In the genomic region with DNA sequence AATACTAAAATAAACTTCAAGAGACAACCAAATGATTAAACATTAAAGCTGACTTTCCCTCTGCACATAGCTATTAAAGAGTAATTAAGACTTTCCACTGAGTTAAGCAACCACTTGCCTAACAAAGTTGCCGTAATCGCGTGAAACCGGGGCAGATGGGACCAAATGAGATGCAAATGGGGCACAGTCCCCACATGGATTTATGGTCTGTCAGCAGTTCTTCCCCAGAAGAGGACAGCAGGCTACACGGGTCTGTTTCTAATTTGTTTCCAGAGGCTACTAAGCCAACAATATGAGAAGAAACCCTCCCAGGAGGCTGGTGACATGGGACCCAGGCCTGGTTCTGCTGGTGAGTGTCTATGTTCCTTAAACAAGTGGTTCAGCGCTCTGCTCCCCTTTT, we compare ENCODE assay signal across 22 mouse cellular contexts. TPM values are rescaled to one million over a fixed set of nuclear protein-coding genes. Genes with fewer than 3 reads are reported as not detected.
DNase-seq lines count a peak whose midpoint lies in the region; ATAC-seq and TF ChIP-seq lines count a peak whose summit lies in the region.
"Had no signal": no experiment of that assay in that cellular context is flagged by ENCODE, and none has a peak within 500 bp of the region (broad histone marks: within the 10 kb centered on the region; RNA-seq: fewer than 3 reads in every experiment).

No protein-coding gene starts in this region.

- peaks cover 13% of the 10 kb centered on the region for H3K4me1 ChIP-seq in forebrain, embryonic 16.5 days (replicated peaks; ENCODE audit: control insufficient read depth, insufficient read depth, low read length)
- peaks cover 21% of the 10 kb centered on the region for H3K4me1 ChIP-seq in forebrain, embryonic 15.5 days
- H3K4me1 ChIP-seq in kidney, adult 2 months (ENCODE audit: control insufficient read depth, insufficient read depth, low read length): peaks cover 23% of the 10 kb centered on the region
- H3K4me1 ChIP-seq in kidney, embryonic 16.5 days (ENCODE audit: insufficient read depth, low read length): peaks cover 40% of the 10 kb centered on the region
- H3K4me1 ChIP-seq in neural tube, embryonic 13.5 days (replicated peaks): peaks cover 49% of the 10 kb centered on the region
- no peaks in the 10 kb centered on the region for H3K4me1 ChIP-seq in midbrain, embryonic 11.5 days (ENCODE audit: control insufficient read depth, insufficient read depth, low read length)
- H3K4me1 ChIP-seq: liver, embryonic 15.5 days had no signal

- H3K36me3 ChIP-seq in forebrain, embryonic 16.5 days (ENCODE audit: control insufficient read depth, insufficient read depth): peaks cover under 1% of the 10 kb centered on the region; the same call in 1 of the 2 replicates
- no peaks in the 10 kb centered on the region for H3K36me3 ChIP-seq in forebrain, embryonic 15.5 days
- H3K36me3 ChIP-seq in kidney, adult 2 months (ENCODE audit: control insufficient read depth, insufficient read depth, low read length): no peaks in the 10 kb centered on the region
- H3K36me3 ChIP-seq in kidney, embryonic 16.5 days (ENCODE audit: insufficient read depth, low read length): peaks cover 2% of the 10 kb centered on the region; the same call in 1 of the 2 replicates
- H3K36me3 ChIP-seq in neural tube, embryonic 13.5 days: peaks cover 2% of the 10 kb centered on the region
- H3K36me3 ChIP-seq in midbrain, embryonic 11.5 days (ENCODE audit: control insufficient read depth, insufficient read depth, low read length): no peaks in the 10 kb centered on the region
- H3K36me3 ChIP-seq: liver, embryonic 15.5 days; lung, embryonic 15.5 days had no signal

- no peaks in the 10 kb centered on the region for H3K27me3 ChIP-seq in forebrain, embryonic 16.5 days (replicated peaks; ENCODE audit: control insufficient read depth, insufficient read depth, low read length)
- H3K27me3 ChIP-seq in forebrain, embryonic 15.5 days: no peaks in the 10 kb centered on the region
- no peaks in the 10 kb centered on the region for H3K27me3 ChIP-seq in kidney, adult 2 months (replicated peaks; ENCODE audit: control insufficient read depth, insufficient read depth, low read length)
- H3K27me3 ChIP-seq in kidney, embryonic 16.5 days (ENCODE audit: insufficient read depth, low read length): no peaks in the 10 kb centered on the region
- H3K27me3 ChIP-seq in neural tube, embryonic 13.5 days: peaks cover 52% of the 10 kb centered on the region
- no peaks in the 10 kb centered on the region for H3K27me3 ChIP-seq in midbrain, embryonic 11.5 days (ENCODE audit: control insufficient read depth, insufficient read depth, low read length)
- H3K27me3 ChIP-seq: embryonic facial prominence, embryonic 13.5 days; liver, embryonic 15.5 days; lung, embryonic 15.5 days; midbrain, embryonic 12.5 days had no signal

- H3K4me3 ChIP-seq in forebrain, embryonic 16.5 days (replicated peaks; ENCODE audit: low read length): no peak overlapping the region
- H3K4me3 ChIP-seq in forebrain, embryonic 15.5 days: no peak overlapping the region
- H3K4me3 ChIP-seq in kidney, adult 2 months (ENCODE audit: insufficient read depth, low read depth, low read length): no peak overlapping the region
- no peak overlapping the region for H3K4me3 ChIP-seq in kidney, embryonic 16.5 days (ENCODE audit: low read length)
- H3K4me3 ChIP-seq in neural tube, embryonic 13.5 days: no peak overlapping the region
- H3K4me3 ChIP-seq in midbrain, embryonic 11.5 days (ENCODE audit: low read depth, low read length): no peak overlapping the region
- H3K4me3 ChIP-seq: embryonic facial prominence, embryonic 13.5 days; erythroblast, embryonic 14.5 days; gastrocnemius, adult 2 months; limb, embryonic 10.5 days; liver, embryonic 15.5 days; lung, embryonic 15.5 days; midbrain, embryonic 12.5 days had no signal

- TF ChIP-seq CTCF in kidney, adult 2 months (conservative IDR thresholded peaks at IDR 0.05; ENCODE audit: insufficient read depth, insufficient read length, low read depth, low read length): no peak
- TF ChIP-seq CTCF in brain, embryonic 14.5 days (IDR thresholded peaks at IDR 0.05; ENCODE audit: borderline replicate concordance, extremely low read depth, insufficient read depth, insufficient read length): no peak

- no peak overlapping the region for H3K9ac ChIP-seq in forebrain, embryonic 16.5 days (replicated peaks; ENCODE audit: low read depth, low read length)
- H3K9ac ChIP-seq in forebrain, embryonic 15.5 days (replicated peaks): no peak overlapping the region
- H3K9ac ChIP-seq in kidney, embryonic 16.5 days (replicated peaks; ENCODE audit: low read length): no peak overlapping the region
- no peak overlapping the region for H3K9ac ChIP-seq in neural tube, embryonic 13.5 days
- H3K9ac ChIP-seq in midbrain, embryonic 11.5 days (ENCODE audit: low read length): no peak overlapping the region
- H3K9ac ChIP-seq: embryonic facial prominence, embryonic 13.5 days; liver, embryonic 15.5 days; lung, embryonic 15.5 days; midbrain, embryonic 12.5 days had no signal

- DNase-seq in kidney, adult 2 months: peak; percentile 23
- DNase-seq in brain, embryonic 14.5 days (ENCODE audit: low read depth): peak; percentile 70
- no peak for DNase-seq in midbrain, embryonic 11.5 days (ENCODE audit: low spot score, missing footprints)
- DNase-seq: adrenal gland, postnatal 25 days; cerebellum, adult 9-11 months; gastrocnemius, adult 2 months; kidney, adult 11 months; kidney, postnatal 14 days; liver; thymus, adult 18-20 months; thymus, postnatal 36 days had no signal

- no peak for TF ChIP-seq POLR2A in kidney, adult 2 months (IDR thresholded peaks at IDR 0.05; ENCODE audit: low read depth, low read length)
- no peak for TF ChIP-seq POLR2A in brain, embryonic 14.5 days (IDR thresholded peaks at IDR 0.05; ENCODE audit: borderline replicate concordance, extremely low read depth, insufficient read depth, insufficient read length, poor library complexity, severe bottlenecking)

- WGBS in forebrain, embryonic 16.5 days: 50% methylated on average over 6 of the region's 6 CpGs
- WGBS in forebrain, embryonic 15.5 days: 49% methylated on average over 6 of the region's 6 CpGs
- WGBS in kidney, adult 2 months: 48% methylated on average over 6 of the region's 6 CpGs
- WGBS in kidney, embryonic 16.5 days: 44% methylated on average over 6 of the region's 6 CpGs
- 13% methylated on average over 6 of the region's 6 CpGs for WGBS in neural tube, embryonic 13.5 days
- 78% methylated on average over 6 of the region's 6 CpGs for WGBS in midbrain, embryonic 11.5 days

- peak; percentile 35; the same call in 1 of the 2 replicates for ATAC-seq in forebrain, embryonic 16.5 days
- ATAC-seq in forebrain, embryonic 15.5 days (replicated peaks): no peak
- ATAC-seq in kidney, embryonic 16.5 days (ENCODE audit: low FRiP score, low TSS enrichment): no peak
- ATAC-seq in neural tube, embryonic 13.5 days (ENCODE audit: low read depth): peak; percentile 16; the same call in 1 of the 2 replicates
- no peak for ATAC-seq in midbrain, embryonic 11.5 days (ENCODE audit: low FRiP score)
- ATAC-seq: CD4-positive, CD25-positive, alpha-beta regulatory T cell, adult 4 months had no signal

- H3K27ac ChIP-seq in forebrain, embryonic 16.5 days (ENCODE audit: low read length): no peak overlapping the region
- no peak overlapping the region for H3K27ac ChIP-seq in forebrain, embryonic 15.5 days (replicated peaks)
- H3K27ac ChIP-seq in kidney, adult 2 months (ENCODE audit: insufficient read depth, low read depth, low read length): no peak overlapping the region
- H3K27ac ChIP-seq in kidney, embryonic 16.5 days (ENCODE audit: low read length): no peak overlapping the region
- H3K27ac ChIP-seq in neural tube, embryonic 13.5 days (replicated peaks): no peak overlapping the region
- no peak overlapping the region for H3K27ac ChIP-seq in midbrain, embryonic 11.5 days (ENCODE audit: low read depth, low read length)
- H3K27ac ChIP-seq: embryonic facial prominence, embryonic 13.5 days; gastrocnemius, adult 2 months; limb, embryonic 10.5 days; liver, embryonic 15.5 days; lung, embryonic 15.5 days; midbrain, embryonic 12.5 days had no signal

- no peak overlapping the region for H3K4me2 ChIP-seq in forebrain, embryonic 16.5 days (ENCODE audit: low read length)
- no peak overlapping the region for H3K4me2 ChIP-seq in forebrain, embryonic 15.5 days (replicated peaks)
- H3K4me2 ChIP-seq in kidney, embryonic 16.5 days (replicated peaks; ENCODE audit: low read depth, low read length): no peak overlapping the region
- no peak overlapping the region for H3K4me2 ChIP-seq in neural tube, embryonic 13.5 days
- H3K4me2 ChIP-seq in midbrain, embryonic 11.5 days: no peak overlapping the region
- H3K4me2 ChIP-seq: embryonic facial prominence, embryonic 13.5 days; liver, embryonic 15.5 days; lung, embryonic 15.5 days; midbrain, embryonic 12.5 days had no signal

- 0 out of 2 replicates have a peak, but pooled peaks cover 2% of the 10 kb centered on the region for H3K9me3 ChIP-seq in forebrain, embryonic 16.5 days (ENCODE audit: control insufficient read depth, low read length)
- H3K9me3 ChIP-seq in forebrain, embryonic 15.5 days: no peaks in the 10 kb centered on the region
- H3K9me3 ChIP-seq in kidney, embryonic 16.5 days (ENCODE audit: low read length): peaks cover 3% of the 10 kb centered on the region
- peaks cover 2% of the 10 kb centered on the region; the same call in 1 of the 2 replicates for H3K9me3 ChIP-seq in neural tube, embryonic 13.5 days
- no peaks in the 10 kb centered on the region for H3K9me3 ChIP-seq in midbrain, embryonic 11.5 days (ENCODE audit: control insufficient read depth, low read length)
- H3K9me3 ChIP-seq: limb, embryonic 10.5 days; liver, embryonic 15.5 days; lung, embryonic 15.5 days had no signal

RNA-seq across cellular contexts. Expression of a gene that starts 34.6 kb away (rescaled TPM):
- polyA plus RNA-seq in forebrain, embryonic 16.5 days (2015; fragmentation: Nextera tagmentation; extraction: Ambion mirVana): 7.9 and 9.6 TPM in 2 replicates
- 9.5 and 10.5 TPM in 2 replicates for polyA plus RNA-seq in forebrain, embryonic 15.5 days (2015; fragmentation: Nextera tagmentation; extraction: Ambion mirVana)
- 14.7 and 17.9 TPM in 2 replicates for polyA plus RNA-seq in kidney, adult 2 months (2012; rRNA removed)
- 5.6 and 5.9 TPM in 2 replicates for polyA plus RNA-seq in kidney, embryonic 16.5 days (2015; fragmentation: Nextera tagmentation; extraction: Ambion mirVana)
- polyA plus RNA-seq in brain, embryonic 14.5 days (2012; rRNA removed): 28.4 and 44.0 TPM in 2 replicates
- polyA plus RNA-seq in neural tube, embryonic 13.5 days (2015; fragmentation: Nextera tagmentation; extraction: Ambion mirVana): 13.5 TPM in 2 replicates
- 9.3 and 10.4 TPM in 2 replicates for polyA plus RNA-seq in midbrain, embryonic 11.5 days (2014; fragmentation: Nextera tagmentation; extraction: Ambion mirVana)
- polyA plus RNA-seq: CD4-positive, CD25-positive, alpha-beta regulatory T cell, adult 4 months; erythroblast, embryonic 14.5 days had no signal

Comparison
In these comparisons a context has a peak if more than half of its experiments do, and no peak if none do; other contexts are left out.
1. ATAC-seq: peak in forebrain, embryonic 16.5 days (single experiment) and neural tube, embryonic 13.5 days (single experiment); none in forebrain, embryonic 15.5 days (single experiment), kidney, embryonic 16.5 days (single experiment) and midbrain, embryonic 11.5 days (single experiment).